Mouse (Mus musculus) thymus, postnatal 36 days (tissue): ENCODE measurements around the gene Ddias.

ENCODE experiments used
- DNase-seq, 2 experiments: peaks; one replicate each; pipeline ENCODE4 v3.0.0; 2022; ENCODE audit warnings: mixed read lengths in 2 of 2

Ddias gene

GRCm38 (mm10) chr7:92848246-92848645, 25.8 kb downstream of the Ddias start:
- no peak for DNase-seq

- no peak for DNase-seq
Observed at GRCm38 (mm10) chr7:92842254-92842653, 31.8 kb downstream of the Ddias start.

- DNase-seq = no peak
Observed at GRCm38 (mm10) chr7:92837907-92838306, 36.1 kb downstream of the Ddias start.

GRCm38 (mm10) chr7:92837226-92837625, 36.8 kb downstream of the Ddias start:
- no peak for DNase-seq

GRCm38 (mm10) chr7:92836447-92836846, 37.6 kb downstream of the Ddias start:
- no peak for DNase-seq

- DNase-seq = no peak
Observed at GRCm38 (mm10) chr7:92834391-92834790, 39.7 kb downstream of the Ddias start.

- DNase-seq = no peak
Observed at GRCm38 (mm10) chr7:92832395-92832794, 41.7 kb downstream of the Ddias start.

- DNase-seq = no peak
Observed at GRCm38 (mm10) chr7:92827981-92828380, 46.1 kb downstream of the Ddias start.

- DNase-seq = no peak
Observed at GRCm38 (mm10) chr7:92826248-92826647, 47.8 kb downstream of the Ddias start.

- no peak for DNase-seq
Observed at GRCm38 (mm10) chr7:92822409-92823101, 51.5 kb downstream of the Ddias start.

- DNase-seq = no peak
Observed at GRCm38 (mm10) chr7:92821871-92822270, 52.2 kb downstream of the Ddias start.

GRCm38 (mm10) chr7:92820941-92821465, 53.0 kb downstream of the Ddias start:
- DNase-seq = no peak

GRCm38 (mm10) chr7:92820410-92820809, 53.6 kb downstream of the Ddias start:
- no peak for DNase-seq

- DNase-seq = no peak
Observed at GRCm38 (mm10) chr7:92819656-92820055, 54.4 kb downstream of the Ddias start.

GRCm38 (mm10) chr7:92817886-92818285, 56.2 kb downstream of the Ddias start:
- DNase-seq = no peak

- no peak for DNase-seq
Observed at GRCm38 (mm10) chr7:92817242-92817641, 56.8 kb downstream of the Ddias start.

- DNase-seq = no peak
Observed at GRCm38 (mm10) chr7:92811667-92812279, 62.3 kb downstream of the Ddias start.
